Mouse (Mus musculus): ENCODE measurements around the gene St6galnac3. TPM values are rescaled to one million over a fixed set of nuclear protein-coding genes. Genes with fewer than 3 reads are reported as not detected.
"Not testable (repeated sequence)": the region's sequence is repeated elsewhere in the genome, so short reads cannot be mapped to it uniquely, and the experiment has no call there.

The St6galnac3 gene
- polyA plus RNA-seq, 1 experiment: 2.5 TPM

GRCm38 (mm10) chr3:153405643-153406042 lies 319.3 kb downstream of the St6galnac3 start:
- Histone ChIP-seq H3K4me3 (ENCODE audit: insufficient read depth, low read length) (no peak overlapping the region), H3K27ac (ENCODE audit: insufficient read depth, low read length) (no peak overlapping the region), H3K4me1 (ENCODE audit: control insufficient read depth, insufficient read depth, low read length) (no peaks in the 10 kb centered on the region)
- TF ChIP-seq POLR2A (IDR thresholded peaks at IDR 0.05; ENCODE audit: low read depth, low read length) (no peak), CTCF (IDR thresholded peaks at IDR 0.05; ENCODE audit: borderline replicate concordance, insufficient read depth, low read length) (no peak)

GRCm38 (mm10) chr3:153400259-153400658 lies 324.7 kb downstream of the St6galnac3 start:
- no peak for TF ChIP-seq CTCF (IDR thresholded peaks at IDR 0.05; ENCODE audit: borderline replicate concordance, insufficient read depth, low read length)
- no peak for TF ChIP-seq POLR2A (IDR thresholded peaks at IDR 0.05; ENCODE audit: low read depth, low read length)
- Histone ChIP-seq H3K4me3 (ENCODE audit: insufficient read depth, low read length) (no peak overlapping the region), H3K4me1 (ENCODE audit: control insufficient read depth, insufficient read depth, low read length) (no peaks in the 10 kb centered on the region), H3K27ac (ENCODE audit: insufficient read depth, low read length) (no peak overlapping the region)

GRCm38 (mm10) chr3:153399574-153399973 lies 325.4 kb downstream of the St6galnac3 start:
- H3K4me1 ChIP-seq (ENCODE audit: control insufficient read depth, insufficient read depth, low read length): no peaks in the 10 kb centered on the region
- TF ChIP-seq POLR2A (IDR thresholded peaks at IDR 0.05; ENCODE audit: low read depth, low read length): no peak
- no peak overlapping the region for H3K4me3 ChIP-seq (ENCODE audit: insufficient read depth, low read length)
- H3K27ac ChIP-seq (ENCODE audit: insufficient read depth, low read length): no peak overlapping the region

- Histone ChIP-seq H3K4me3 (ENCODE audit: insufficient read depth, low read length) (no peak overlapping the region), H3K4me1 (ENCODE audit: control insufficient read depth, insufficient read depth, low read length) (no peaks in the 10 kb centered on the region), H3K27ac (ENCODE audit: insufficient read depth, low read length) (no peak overlapping the region)
- no peak for TF ChIP-seq CTCF (IDR thresholded peaks at IDR 0.05; ENCODE audit: borderline replicate concordance, insufficient read depth, low read length)
- no peak for TF ChIP-seq POLR2A (IDR thresholded peaks at IDR 0.05; ENCODE audit: low read depth, low read length)
These were observed 327.2 kb downstream of the St6galnac3 start for GRCm38 (mm10) chr3:153397726-153398125.

GRCm38 (mm10) chr3:153396375-153397068 lies 328.5 kb downstream of the St6galnac3 start:
- TF ChIP-seq POLR2A (IDR thresholded peaks at IDR 0.05; ENCODE audit: low read depth, low read length) (no peak), CTCF (IDR thresholded peaks at IDR 0.05; ENCODE audit: borderline replicate concordance, insufficient read depth, low read length) (no peak)
- no peak overlapping the region for H3K4me3 ChIP-seq (ENCODE audit: insufficient read depth, low read length)
- no peaks in the 10 kb centered on the region for H3K4me1 ChIP-seq (ENCODE audit: control insufficient read depth, insufficient read depth, low read length)

GRCm38 (mm10) chr3:153395351-153395750 lies 329.6 kb downstream of the St6galnac3 start:
- Histone ChIP-seq H3K27ac (ENCODE audit: insufficient read depth, low read length) (no peak overlapping the region), H3K4me1 (ENCODE audit: control insufficient read depth, insufficient read depth, low read length) (no peaks in the 10 kb centered on the region), H3K4me3 (ENCODE audit: insufficient read depth, low read length) (no peak overlapping the region)
- TF ChIP-seq POLR2A (IDR thresholded peaks at IDR 0.05; ENCODE audit: low read depth, low read length): no peak
- no peak for TF ChIP-seq CTCF (IDR thresholded peaks at IDR 0.05; ENCODE audit: borderline replicate concordance, insufficient read depth, low read length)

More at GRCm38 (mm10) chr3:153396375-153397068, 328.5 kb downstream of the St6galnac3 start:
- no peak overlapping the region for H3K27ac ChIP-seq (ENCODE audit: insufficient read depth, low read length)

- no peaks in the 10 kb centered on the region for H3K4me1 ChIP-seq (ENCODE audit: control insufficient read depth, insufficient read depth, low read length)
- no peak overlapping the region for H3K4me3 ChIP-seq (ENCODE audit: insufficient read depth, low read length)
- TF ChIP-seq POLR2A (IDR thresholded peaks at IDR 0.05; ENCODE audit: low read depth, low read length) (no peak), CTCF (IDR thresholded peaks at IDR 0.05; ENCODE audit: borderline replicate concordance, insufficient read depth, low read length) (no peak)
- no peak overlapping the region for H3K27ac ChIP-seq (ENCODE audit: insufficient read depth, low read length)
These were observed 330.2 kb downstream of the St6galnac3 start for GRCm38 (mm10) chr3:153394751-153395150.

GRCm38 (mm10) chr3:153394224-153394623 lies 330.8 kb downstream of the St6galnac3 start:
- no peak overlapping the region for H3K4me3 ChIP-seq (ENCODE audit: insufficient read depth, low read length)
- TF ChIP-seq POLR2A (IDR thresholded peaks at IDR 0.05; ENCODE audit: low read depth, low read length): no peak
- no peak for TF ChIP-seq CTCF (IDR thresholded peaks at IDR 0.05; ENCODE audit: borderline replicate concordance, insufficient read depth, low read length)
- no peak overlapping the region for H3K27ac ChIP-seq (ENCODE audit: insufficient read depth, low read length)
- H3K4me1 ChIP-seq (ENCODE audit: control insufficient read depth, insufficient read depth, low read length): no peaks in the 10 kb centered on the region

- not testable (repeated sequence) for H3K27ac ChIP-seq (ENCODE audit: insufficient read depth, low read length); H3K4me3 ChIP-seq (ENCODE audit: insufficient read depth, low read length); H3K4me1 ChIP-seq (ENCODE audit: control insufficient read depth, insufficient read depth, low read length)
These were observed 333.5 kb downstream of the St6galnac3 start for GRCm38 (mm10) chr3:153391451-153391850.

GRCm38 (mm10) chr3:153384651-153385050 lies 340.3 kb downstream of the St6galnac3 start:
- not testable (repeated sequence) for H3K4me3 ChIP-seq (ENCODE audit: insufficient read depth, low read length); H3K4me1 ChIP-seq (ENCODE audit: control insufficient read depth, insufficient read depth, low read length); H3K27ac ChIP-seq (ENCODE audit: insufficient read depth, low read length)

- no peaks in the 10 kb centered on the region for H3K4me1 ChIP-seq (ENCODE audit: control insufficient read depth, insufficient read depth, low read length)
- no peak overlapping the region for H3K4me3 ChIP-seq (ENCODE audit: insufficient read depth, low read length)
- H3K27ac ChIP-seq (ENCODE audit: insufficient read depth, low read length): no peak overlapping the region
- no peak for TF ChIP-seq CTCF (IDR thresholded peaks at IDR 0.05; ENCODE audit: borderline replicate concordance, insufficient read depth, low read length)
- no peak for TF ChIP-seq POLR2A (IDR thresholded peaks at IDR 0.05; ENCODE audit: low read depth, low read length)
These were observed 341.3 kb downstream of the St6galnac3 start for GRCm38 (mm10) chr3:153383656-153384055.

Measured in embryonic fibroblast, embryonic 13.5 days (primary cell).